Mouse (Mus musculus): ENCODE data around the gene Fgd5. TPM values are rescaled to one million over a fixed set of nuclear protein-coding genes. Genes with fewer than 3 reads are reported as not detected.
"Not testable (repeated sequence)": the region's sequence is repeated elsewhere in the genome, so short reads cannot be mapped to it uniquely, and the experiment has no call there.

Gene Fgd5
- 5.1 and 5.6 TPM in 2 replicates for polyA plus RNA-seq (2016; fragmentation: Nextera tagmentation; extraction: Ambion mirVana)

- 2% methylated on average over 60 of the region's 62 CpGs for WGBS
- DNase-seq (ENCODE audit: low spot score), result peak; percentile 50
- H3K36me3 ChIP-seq, result no peaks in the 10 kb centered on the region
- H3K27ac ChIP-seq (replicated peaks), result peak within 1 kb of the TSS; percentile 74
- H3K9me3 ChIP-seq (replicated peaks), result no peaks in the 10 kb centered on the region
- H3K4me3 ChIP-seq, result peak within 1 kb of the TSS; percentile 65
- H3K27me3 ChIP-seq (ENCODE audit: low read depth, poor library complexity, severe bottlenecking), result peaks cover 49% of the 10 kb centered on the region
- peaks cover 22% of the 10 kb centered on the region for H3K4me1 ChIP-seq
Measured at GRCm38 (mm10) chr6:91978371-91979300, at the start of gene Fgd5. Fgd5 (plus strand) TSS chr6:91978878.

DNA sequence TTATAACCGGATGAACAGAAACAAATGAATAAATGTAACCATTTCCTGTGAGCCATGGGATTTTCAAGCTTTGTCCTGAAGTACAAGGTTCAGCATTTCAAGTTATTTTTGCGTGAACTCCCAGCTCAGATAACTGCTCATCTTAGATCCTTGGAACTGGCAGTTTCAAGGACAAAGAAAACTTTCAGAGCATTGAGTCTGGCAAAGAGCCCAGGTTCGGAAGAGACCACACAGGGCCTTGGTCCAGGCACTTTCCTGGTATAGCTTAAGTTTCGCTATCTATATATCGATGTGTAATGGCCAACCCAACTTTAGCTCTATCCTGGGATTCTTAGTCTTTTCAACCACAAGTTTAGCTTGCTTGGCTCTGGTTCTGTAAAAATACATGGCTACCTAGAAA lies 47.4 kb upstream of the Fgd5 start:
- no peaks in the 10 kb centered on the region for H3K27me3 ChIP-seq (ENCODE audit: low read depth, poor library complexity, severe bottlenecking)
- no peaks in the 10 kb centered on the region for H3K9me3 ChIP-seq (replicated peaks)
- no peak overlapping the region for H3K4me3 ChIP-seq
- 0 out of 2 replicates have a peak, but pooled peaks cover 3% of the 10 kb centered on the region for H3K4me1 ChIP-seq
- no peak overlapping the region for H3K27ac ChIP-seq (replicated peaks)
- no peaks in the 10 kb centered on the region for H3K36me3 ChIP-seq
- no peak for DNase-seq (ENCODE audit: low spot score)
- WGBS, result 90% methylated on average over 5 of the region's 5 CpGs

DNA sequence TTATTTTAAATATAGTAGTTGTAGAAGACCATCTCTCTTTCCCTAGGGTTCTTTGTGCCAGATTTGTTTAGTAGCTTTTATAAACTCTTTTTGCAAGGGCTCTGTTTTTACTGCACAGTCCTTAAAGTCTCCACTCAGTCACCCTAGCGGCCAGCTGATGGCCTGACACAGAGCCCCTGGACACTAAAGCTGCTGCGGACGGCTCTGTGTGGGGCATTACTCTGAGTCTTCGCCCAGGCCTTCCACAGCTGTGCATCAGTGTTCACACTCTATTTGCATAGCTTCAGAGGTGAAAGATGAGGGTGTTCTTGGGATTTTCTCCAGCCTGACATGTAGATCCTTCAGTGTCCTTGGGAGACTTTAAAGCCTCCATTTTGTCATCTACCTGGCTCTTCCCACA lies 40.2 kb upstream of the Fgd5 start:
- Histone ChIP-seq H3K9me3 (replicated peaks) (no peaks in the 10 kb centered on the region), H3K27ac (replicated peaks) (no peak overlapping the region), H3K4me1 (peaks cover 24% of the 10 kb centered on the region), H3K27me3 (ENCODE audit: low read depth, poor library complexity, severe bottlenecking) (0 out of 2 replicates have a peak, but pooled peaks cover 6% of the 10 kb centered on the region), H3K36me3 (no peaks in the 10 kb centered on the region), H3K4me3 (no peak overlapping the region)
- peak; percentile 36 for DNase-seq (ENCODE audit: low spot score)
- 38% methylated on average over 4 of the region's 4 CpGs for WGBS

DNA sequence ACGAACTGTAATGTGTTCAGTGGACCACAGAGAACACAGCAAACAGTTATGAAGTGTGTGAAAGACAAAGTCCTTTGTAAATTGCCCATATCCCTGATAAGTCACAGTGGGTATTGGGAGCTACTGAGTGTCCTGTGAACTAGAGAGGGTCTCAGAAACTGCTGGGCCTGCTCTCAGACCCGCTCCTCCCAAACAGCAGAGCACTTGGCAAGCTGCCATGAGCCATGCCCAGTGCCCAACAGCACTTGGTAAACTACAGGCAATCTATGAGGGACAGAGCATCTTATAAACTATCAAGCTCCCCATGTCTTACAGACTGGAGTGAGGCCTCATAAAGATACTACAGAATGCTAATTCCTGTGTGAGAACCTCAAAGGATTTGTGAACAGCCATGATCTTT lies 30.3 kb upstream of the Fgd5 start:
- Histone ChIP-seq H3K4me1 (peaks cover 17% of the 10 kb centered on the region), H3K9me3 (replicated peaks) (no peaks in the 10 kb centered on the region), H3K27me3 (ENCODE audit: low read depth, poor library complexity, severe bottlenecking) (no peaks in the 10 kb centered on the region), H3K36me3 (no peaks in the 10 kb centered on the region), H3K4me3 (no peak overlapping the region), H3K27ac (replicated peaks) (no peak overlapping the region)
- whole genome bisulfite sequencing, result 85% methylated on average over 2 of the region's 2 CpGs
- no peak for DNase-seq (ENCODE audit: low spot score)

GRCm38 (mm10) chr6:91958015-91958414 lies 20.7 kb upstream of the Fgd5 start:
- H3K36me3 ChIP-seq; H3K9me3 ChIP-seq (replicated peaks); H3K27ac ChIP-seq (replicated peaks); H3K4me1 ChIP-seq; H3K27me3 ChIP-seq (ENCODE audit: low read depth, poor library complexity, severe bottlenecking); H3K4me3 ChIP-seq; DNase-seq (ENCODE audit: low spot score): not testable (repeated sequence)
- 23% methylated on average over 4 of the region's 8 CpGs for WGBS

DNA sequence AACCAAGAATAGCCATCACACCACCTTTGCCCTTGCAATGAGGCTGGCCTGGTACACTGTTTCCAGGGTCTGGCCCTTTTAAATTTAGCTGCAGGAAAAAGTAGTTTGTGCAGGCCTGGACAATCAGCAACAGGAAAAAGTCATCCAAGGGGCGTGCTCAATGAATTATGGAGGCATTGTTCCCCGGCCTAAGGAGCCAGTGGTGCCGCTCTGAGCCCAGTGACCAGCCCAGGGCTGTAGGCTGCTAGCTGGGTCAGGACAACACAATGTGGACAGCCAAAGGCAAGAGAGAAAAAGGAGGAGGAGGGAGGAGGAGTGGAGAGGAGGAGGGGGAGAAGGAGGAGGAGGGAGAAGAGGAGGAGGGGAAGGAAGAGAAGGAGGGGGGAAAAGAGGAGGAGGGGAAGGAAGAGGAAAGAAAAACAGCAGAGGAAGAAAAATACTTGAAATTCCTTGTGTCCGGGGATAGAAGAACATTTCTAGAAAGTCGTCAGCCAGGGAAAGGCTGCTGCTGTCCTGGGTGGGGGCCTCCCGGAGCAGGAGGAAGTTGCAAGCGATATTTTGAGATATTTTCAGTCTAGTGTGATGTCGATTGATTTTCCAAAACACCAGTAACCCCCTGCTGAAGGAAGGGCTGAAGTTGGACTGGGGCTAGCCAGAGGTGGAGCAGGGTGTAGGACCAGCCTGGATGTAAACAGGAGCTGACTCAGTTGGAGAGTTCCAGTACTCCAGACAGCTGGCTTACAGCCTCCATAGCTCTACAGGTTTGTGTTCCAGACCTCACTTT lies 18.5 kb upstream of the Fgd5 start:
- no peak overlapping the region for H3K4me3 ChIP-seq
- H3K27ac ChIP-seq (replicated peaks), result 0 out of 2 replicates have a peak overlapping the region, but pooled peaks have one; percentile 25
- 63% methylated on average over 8 of the region's 8 CpGs for WGBS
- H3K4me1 ChIP-seq, result peaks cover 9% of the 10 kb centered on the region
- DNase-seq (ENCODE audit: low spot score), result no peak
- H3K9me3 ChIP-seq (replicated peaks), result no peaks in the 10 kb centered on the region
- no peaks in the 10 kb centered on the region for H3K36me3 ChIP-seq
- peaks cover 8% of the 10 kb centered on the region; the same call in 1 of the 2 replicates for H3K27me3 ChIP-seq (ENCODE audit: low read depth, poor library complexity, severe bottlenecking)

DNA sequence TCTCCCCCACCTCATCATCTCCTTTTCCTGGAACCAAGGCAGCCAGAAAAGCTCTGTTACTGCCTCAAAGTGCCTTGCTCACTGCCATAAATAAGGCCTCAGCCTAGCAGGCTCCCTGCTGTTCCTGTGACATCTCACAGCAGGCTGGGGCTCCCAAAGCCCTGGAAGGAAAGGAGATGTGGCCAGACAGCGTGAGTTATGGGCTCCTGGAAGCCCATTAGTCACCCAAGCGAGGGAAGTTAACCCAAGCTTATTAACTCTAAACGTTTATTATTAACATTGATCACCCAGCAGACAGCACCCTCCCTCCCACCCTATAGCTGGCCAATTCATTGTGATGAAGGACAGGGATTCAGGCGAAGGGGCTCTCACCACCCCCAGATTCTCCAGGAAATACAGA lies 15.2 kb upstream of the Fgd5 start:
- no peaks in the 10 kb centered on the region for H3K9me3 ChIP-seq (replicated peaks)
- H3K4me1 ChIP-seq, result peaks cover 20% of the 10 kb centered on the region
- DNase-seq (ENCODE audit: low spot score), result no peak
- no peak overlapping the region for H3K4me3 ChIP-seq
- no peak overlapping the region for H3K27ac ChIP-seq (replicated peaks)
- WGBS, result 36% methylated on average over 4 of the region's 4 CpGs
- H3K27me3 ChIP-seq (ENCODE audit: low read depth, poor library complexity, severe bottlenecking), result no peaks in the 10 kb centered on the region
- H3K36me3 ChIP-seq, result no peaks in the 10 kb centered on the region

DNA sequence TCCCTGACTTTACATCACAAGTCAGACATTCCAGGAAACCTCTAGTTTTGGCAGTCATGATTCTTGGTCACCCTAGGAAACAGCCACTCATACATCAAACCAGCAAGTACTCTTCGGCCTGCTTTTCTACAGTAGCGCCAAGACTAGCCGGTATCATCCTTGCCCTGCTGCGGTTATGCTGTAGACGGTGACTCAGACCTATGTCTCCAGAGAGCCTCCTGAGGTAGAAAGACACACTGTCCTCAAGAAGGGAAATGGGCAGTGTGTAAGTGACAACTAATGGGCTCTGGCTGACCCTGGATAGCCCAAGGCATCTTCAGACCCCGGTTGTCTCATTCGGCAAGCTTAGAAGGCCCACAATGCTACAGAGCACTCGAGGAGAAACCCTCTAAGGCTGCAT lies 13.6 kb upstream of the Fgd5 start:
- Histone ChIP-seq H3K9me3 (replicated peaks) (no peaks in the 10 kb centered on the region), H3K4me1 (peaks cover 17% of the 10 kb centered on the region), H3K36me3 (no peaks in the 10 kb centered on the region), H3K27ac (replicated peaks) (no peak overlapping the region), H3K27me3 (ENCODE audit: low read depth, poor library complexity, severe bottlenecking) (no peaks in the 10 kb centered on the region), H3K4me3 (no peak overlapping the region)
- no peak for DNase-seq (ENCODE audit: low spot score)
- 91% methylated on average over 8 of the region's 8 CpGs for WGBS

GRCm38 (mm10) chr6:91966006-91966405 lies 12.7 kb upstream of the Fgd5 start:
- 63% methylated on average over 6 of the region's 6 CpGs for WGBS
- no peaks in the 10 kb centered on the region for H3K9me3 ChIP-seq (replicated peaks)

GRCm38 (mm10) chr6:91972201-91972646 lies 6.5 kb upstream of the Fgd5 start:
- no peak overlapping the region for H3K4me3 ChIP-seq
- peaks cover 10% of the 10 kb centered on the region for H3K27me3 ChIP-seq (ENCODE audit: low read depth, poor library complexity, severe bottlenecking)
- no peaks in the 10 kb centered on the region for H3K36me3 ChIP-seq
- H3K27ac ChIP-seq (replicated peaks), result peak overlapping the region; percentile 74
- 60% methylated on average over 9 of the region's 9 CpGs for WGBS
- peak; percentile 43 for DNase-seq (ENCODE audit: low spot score)
- H3K4me1 ChIP-seq, result peaks cover 19% of the 10 kb centered on the region
- H3K9me3 ChIP-seq (replicated peaks), result no peaks in the 10 kb centered on the region

More at GRCm38 (mm10) chr6:91966006-91966405, 12.7 kb upstream of the Fgd5 start:
- no peak overlapping the region for H3K4me3 ChIP-seq
- H3K4me1 ChIP-seq, result peaks cover 14% of the 10 kb centered on the region
- no peak for DNase-seq (ENCODE audit: low spot score)
- no peaks in the 10 kb centered on the region for H3K36me3 ChIP-seq
- H3K27me3 ChIP-seq (ENCODE audit: low read depth, poor library complexity, severe bottlenecking), result no peaks in the 10 kb centered on the region
- no peak overlapping the region for H3K27ac ChIP-seq (replicated peaks)

- Histone ChIP-seq H3K36me3 (no peaks in the 10 kb centered on the region), H3K27ac (replicated peaks) (no peak overlapping the region), H3K27me3 (ENCODE audit: low read depth, poor library complexity, severe bottlenecking) (peaks cover 26% of the 10 kb centered on the region), H3K4me3 (no peak overlapping the region), H3K9me3 (replicated peaks) (no peaks in the 10 kb centered on the region), H3K4me1 (peaks cover 29% of the 10 kb centered on the region)
- 82% methylated on average over 6 of the region's 6 CpGs for WGBS
- DNase-seq (ENCODE audit: low spot score), result no peak
Measured at GRCm38 (mm10) chr6:91973972-91974371, 4.7 kb upstream of the Fgd5 start.

DNA sequence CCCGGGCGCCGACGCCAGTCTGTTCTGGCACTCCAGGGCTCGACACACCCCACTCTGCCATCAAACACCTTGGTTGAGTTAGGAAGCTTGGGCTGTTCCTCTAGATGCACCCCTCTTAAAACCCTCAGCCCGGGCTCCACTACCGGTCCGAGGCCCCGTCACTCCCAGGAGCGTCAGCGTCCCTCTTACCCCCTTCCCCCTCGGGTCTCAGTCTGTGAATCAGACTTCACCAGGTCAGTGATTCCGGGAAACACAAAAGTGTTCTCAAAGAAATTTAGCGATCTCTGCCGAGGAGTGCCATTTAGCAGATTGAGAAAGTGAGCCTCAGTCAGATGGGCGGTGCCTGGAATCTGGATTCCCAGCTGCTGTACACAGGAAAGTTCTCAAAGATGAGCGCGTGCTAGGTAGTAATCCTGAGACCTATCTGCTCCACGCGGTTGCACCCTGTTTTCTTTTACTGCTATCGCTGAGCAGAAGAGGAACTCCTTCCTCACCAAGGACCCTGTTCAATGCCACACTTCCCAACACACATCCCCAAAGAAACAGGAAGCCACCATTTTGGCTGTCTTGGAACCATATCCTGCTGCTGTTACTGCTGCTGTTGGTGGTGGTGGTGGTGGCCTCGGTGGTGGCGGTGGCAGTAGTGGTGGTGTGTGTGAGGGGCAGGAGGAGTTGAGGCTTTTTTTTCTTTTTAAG lies 771 bp downstream of the Fgd5 start:
- H3K27me3 ChIP-seq (ENCODE audit: low read depth, poor library complexity, severe bottlenecking), result peaks cover 49% of the 10 kb centered on the region
- no peaks in the 10 kb centered on the region for H3K9me3 ChIP-seq (replicated peaks)
- peak overlapping the region; percentile 74 for H3K27ac ChIP-seq (replicated peaks)
- no peak for DNase-seq (ENCODE audit: low spot score)
- no peaks in the 10 kb centered on the region for H3K36me3 ChIP-seq
- H3K4me1 ChIP-seq, result peaks cover 22% of the 10 kb centered on the region
- WGBS, result 9% methylated on average over 23 of the region's 23 CpGs
- H3K4me3 ChIP-seq, result peak overlapping the region; percentile 65
